14 mouse cellular contexts compared by ENCODE assay signal in genomic region chr13:5732206-5732605, GRCm38 (mm10).
"Had no signal": no experiment of that assay in that cellular context is flagged by ENCODE, and none has a peak within 500 bp of the region (broad histone marks: within the 10 kb centered on the region; RNA-seq: fewer than 3 reads in every experiment).

No protein-coding gene starts in this region.

- H3K9me3 ChIP-seq: megakaryocyte, embryonic 14.5 days; midbrain, embryonic 12.5 days; neural tube, embryonic 12.5 days; stomach, embryonic 15.5 days had no signal

- H3K4me3 ChIP-seq: megakaryocyte, embryonic 14.5 days; midbrain, embryonic 12.5 days; neural tube, embryonic 12.5 days; stomach, embryonic 15.5 days had no signal

- H3K27ac ChIP-seq: midbrain, embryonic 12.5 days; neural tube, embryonic 12.5 days; stomach, embryonic 15.5 days; stomach, postnatal 0 days had no signal

- H3K4me2 ChIP-seq: lung, embryonic 14.5 days; midbrain, embryonic 12.5 days; neural tube, embryonic 12.5 days; stomach, embryonic 15.5 days had no signal

- DNase-seq: lung, adult 18-20 months; lung, embryonic 14.5 days; lung, postnatal 10 days; lung, postnatal 4 days; midbrain, embryonic 14.5 days; right cerebral cortex, postnatal 14 days; thymus, adult 2 months; thymus, postnatal 25 days; thymus, postnatal 4 days had no signal

- H3K4me1 ChIP-seq: stomach, embryonic 15.5 days had no signal

- H3K27me3 ChIP-seq: megakaryocyte, embryonic 14.5 days; midbrain, embryonic 12.5 days; neural tube, embryonic 12.5 days; stomach, embryonic 15.5 days had no signal

- H3K36me3 ChIP-seq: midbrain, embryonic 12.5 days; neural tube, embryonic 12.5 days; stomach, embryonic 15.5 days had no signal

- H3K9ac ChIP-seq: lung, embryonic 14.5 days; midbrain, embryonic 12.5 days; neural tube, embryonic 12.5 days; stomach, embryonic 15.5 days had no signal
